Mouse (Mus musculus) midbrain, embryonic 16.5 days (tissue): Measurements from ENCODE around the gene Tfap2a. TPM values are rescaled to one million over a fixed set of nuclear protein-coding genes. Genes with fewer than 3 reads are reported as not detected.

Experiments used
- ATAC-seq: fragments of 200-750 bp; cut with Nextera tagmentation; 2 replicates; pipeline ENCODE4 v1.8.0; 2017; ENCODE audit warnings: moderate TSS enrichment
- H3K27ac ChIP-seq: fragments of 300-500 bp; sonication (generic); 2 replicates; pipeline ENCODE4 v1.5.1; 2014; ENCODE audit warnings: mild to moderate bottlenecking, low read length, mixed read lengths
- H3K27me3 ChIP-seq: fragments of 300-500 bp; sonication (generic); 2 replicates; pipeline ENCODE4 v1.6.1; 2014; ENCODE audit warnings: low read depth, low read length, mixed read lengths; ENCODE audit not compliant: control insufficient read depth, insufficient read depth
- H3K36me3 ChIP-seq: fragments of 300-500 bp; sonication (generic); 2 replicates; pipeline ENCODE4 v1.6.1; 2014; ENCODE audit warnings: mild to moderate bottlenecking, low read length, moderate library complexity, mixed read lengths; ENCODE audit not compliant: control insufficient read depth, insufficient read depth
- H3K4me1 ChIP-seq: fragments of 300-500 bp; sonication (generic); 2 replicates; pipeline ENCODE4 v1.6.1; 2014; ENCODE audit warnings: mild to moderate bottlenecking, low read length, mixed read lengths; ENCODE audit not compliant: control insufficient read depth, insufficient read depth
- H3K4me2 ChIP-seq: fragments of 300-500 bp; sonication (generic); 2 replicates; pipeline ENCODE4 v1.6.1; 2014; ENCODE audit warnings: mild to moderate bottlenecking, low read length, mixed read lengths
- H3K4me3 ChIP-seq: fragments of 300-500 bp; sonication (generic); 2 replicates; pipeline ENCODE4 v1.5.1; 2014; ENCODE audit warnings: low read depth, mild to moderate bottlenecking, low read length, moderate library complexity, mixed read lengths
- H3K9ac ChIP-seq: fragments of 300-500 bp; sonication (generic); 2 replicates; pipeline ENCODE4 v1.6.1; 2014; ENCODE audit warnings: low read depth, low read length, mixed read lengths
- H3K9me3 ChIP-seq: fragments of 300-500 bp; sonication (generic); replicated peaks from 2 replicates; pipeline ENCODE4 v1.6.1; 2014; ENCODE audit warnings: mild to moderate bottlenecking, low read length, mixed read lengths; ENCODE audit not compliant: control insufficient read depth, poor library complexity, severe bottlenecking
- WGBS: fragments of 180-500 bp; shearing (Covaris S2); extraction: QIAGEN DNeasy Blood & Tissue Kit; methylation state at CpG from one replicate; pipeline ENCODE4 v1.1.7; 2014; 5-methylcytosine and 5-hydroxymethylcytosine counted together
- polyA plus RNA-seq: library from polyadenylated mRNA; unstranded; fragments of >200 nt; fragmentation: Nextera tagmentation; extraction: Ambion mirVana; gene quantifications from 2 replicates; pipeline ENCODE4 v1.2.1, GENCODE M21; 2015

Gene Tfap2a
- polyA plus RNA-seq, 1 experiment from 2014 or later = 2.3 TPM

DNA sequence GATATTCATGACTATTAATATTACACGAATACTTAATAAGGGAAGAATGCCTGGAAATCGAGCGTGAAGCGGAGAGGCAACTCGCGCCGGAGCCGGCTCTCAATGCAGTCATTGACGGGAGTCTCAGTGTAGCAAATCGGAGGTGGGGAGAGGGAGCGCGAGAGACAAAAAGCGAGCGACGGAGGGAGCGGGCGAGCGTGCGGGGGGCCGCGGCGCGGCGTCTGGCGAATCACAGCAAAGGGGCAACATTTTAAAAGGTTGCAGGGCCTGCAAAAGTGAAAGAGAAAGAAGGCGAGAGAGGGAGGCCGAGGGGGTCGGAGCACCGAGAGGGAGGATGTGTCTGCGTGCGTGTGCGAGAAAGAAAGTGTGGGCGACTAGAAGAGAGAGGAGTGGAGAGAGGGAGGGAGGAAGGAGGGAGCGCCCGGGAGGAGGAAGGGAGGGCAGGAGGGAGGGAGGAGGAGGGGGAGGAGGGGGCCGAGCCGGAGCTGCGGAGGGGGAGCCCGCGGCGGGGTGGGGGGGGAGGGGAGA lies 7.5 kb downstream of the Tfap2a start:
- H3K9me3 ChIP-seq = no peaks in the 10 kb centered on the region
- H3K9ac ChIP-seq = no peak overlapping the region
- under 1% methylated on average over 32 of the region's 41 CpGs for WGBS
- peak overlapping the region; percentile 35 for H3K4me3 ChIP-seq
- peaks cover 42% of the 10 kb centered on the region for H3K27me3 ChIP-seq
- H3K4me1 ChIP-seq = peaks cover 14% of the 10 kb centered on the region
- H3K27ac ChIP-seq = peak overlapping the region; percentile 77
- H3K36me3 ChIP-seq = no peaks in the 10 kb centered on the region
- H3K4me2 ChIP-seq = peak overlapping the region; percentile 57
- peak; percentile 49; the same call in 1 of the 2 replicates for ATAC-seq

DNA sequence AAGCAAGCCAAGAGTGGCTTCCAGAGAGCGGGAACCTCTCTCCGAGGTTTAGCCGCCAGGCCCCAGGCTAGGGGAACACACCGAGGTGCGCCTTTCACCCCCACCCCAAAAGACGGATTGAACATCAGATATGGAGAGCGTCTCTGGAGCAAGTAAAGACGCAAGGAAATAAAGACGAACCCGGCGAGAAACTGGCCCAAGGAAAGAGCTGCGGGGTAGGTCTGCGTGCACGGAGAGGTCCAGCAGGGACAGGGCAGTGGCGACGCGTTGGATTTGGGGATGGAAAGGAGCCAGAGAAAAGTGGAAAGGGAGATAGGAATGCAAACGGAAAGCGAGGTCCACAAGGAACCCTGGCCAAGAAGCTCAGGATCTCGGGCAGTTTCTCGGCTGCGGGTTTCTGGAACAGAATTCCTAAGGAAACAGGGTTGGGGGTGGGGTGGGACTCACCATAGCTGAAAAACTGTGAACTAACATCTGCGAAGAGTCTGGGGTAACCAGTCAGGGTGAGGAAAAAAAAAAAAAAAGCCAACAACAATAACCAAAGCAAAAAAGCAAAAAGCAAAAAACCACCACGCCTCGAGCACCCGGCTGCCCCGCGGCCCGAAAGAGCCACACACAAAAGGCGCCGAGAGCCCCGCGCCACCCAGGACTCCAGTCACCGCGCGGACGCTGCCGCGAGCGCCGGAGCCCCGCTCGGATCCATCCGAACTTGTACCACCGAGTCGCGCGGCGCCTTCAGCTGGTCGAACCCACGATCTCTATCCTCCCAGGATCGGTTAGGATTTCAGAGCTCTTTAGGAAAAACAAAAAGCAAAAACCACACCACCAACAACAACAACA lies 8.4 kb downstream of the Tfap2a start:
- peak overlapping the region; percentile 56; the same call in 1 of the 2 replicates for H3K9ac ChIP-seq
- peaks cover 13% of the 10 kb centered on the region for H3K4me1 ChIP-seq
- H3K36me3 ChIP-seq = no peaks in the 10 kb centered on the region
- ATAC-seq = no peak
- peak overlapping the region; percentile 39 for H3K4me2 ChIP-seq
- no peaks in the 10 kb centered on the region for H3K9me3 ChIP-seq
- peak overlapping the region; percentile 72 for H3K27ac ChIP-seq
- peaks cover 42% of the 10 kb centered on the region for H3K27me3 ChIP-seq
- WGBS = under 1% methylated on average over 52 of the region's 52 CpGs
- peak overlapping the region; percentile 35 for H3K4me3 ChIP-seq

DNA sequence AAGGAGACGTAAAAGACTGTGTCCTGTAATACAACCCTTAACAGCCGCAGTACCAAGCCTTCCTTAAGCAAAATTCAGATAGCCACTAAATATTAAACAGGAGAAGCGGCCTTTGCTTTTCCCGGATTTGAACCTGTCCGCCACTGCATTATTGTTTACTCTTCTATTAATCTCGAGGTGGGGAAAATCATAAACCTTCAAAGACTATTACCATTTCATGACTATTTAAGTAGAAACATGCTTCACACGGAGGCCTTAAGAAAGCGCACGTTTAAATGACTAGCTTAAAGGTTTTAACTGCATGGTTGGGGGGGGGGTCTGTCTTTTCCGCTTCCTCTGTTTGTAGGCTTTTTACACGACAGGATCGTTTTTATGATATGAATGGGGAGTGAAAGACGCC lies 9.1 kb downstream of the Tfap2a start:
- peak overlapping the region; percentile 72 for H3K27ac ChIP-seq
- H3K36me3 ChIP-seq = no peaks in the 10 kb centered on the region
- H3K27me3 ChIP-seq = peaks cover 41% of the 10 kb centered on the region
- no peak for ATAC-seq
- H3K4me3 ChIP-seq = peak overlapping the region; percentile 35
- H3K4me2 ChIP-seq = peak overlapping the region; percentile 39; the same call in 1 of the 2 replicates
- peaks cover 7% of the 10 kb centered on the region for H3K4me1 ChIP-seq
- no peaks in the 10 kb centered on the region for H3K9me3 ChIP-seq
- H3K9ac ChIP-seq = peak overlapping the region; percentile 45; the same call in 1 of the 2 replicates
- WGBS = under 1% methylated on average over 13 of the region's 13 CpGs

DNA sequence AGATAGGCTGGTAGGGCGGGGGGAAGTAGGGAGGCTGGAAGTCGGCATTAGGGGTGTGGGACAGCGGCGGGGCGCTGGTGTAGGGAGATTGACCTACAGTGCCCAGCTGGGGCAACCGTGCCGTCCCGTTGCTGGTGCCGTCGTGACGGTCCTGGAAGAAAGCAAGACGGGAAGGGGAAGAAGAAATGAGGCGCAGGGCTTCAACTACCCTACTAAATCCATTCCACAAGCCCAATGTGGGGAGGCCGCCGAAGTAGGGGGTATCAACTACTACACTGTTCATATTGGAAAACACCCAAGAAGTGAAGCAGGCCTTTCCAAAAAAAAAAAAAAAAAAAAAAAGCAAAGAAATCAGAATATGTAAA lies 9.6 kb downstream of the Tfap2a start:
- Histone ChIP-seq H3K9ac (peak overlapping the region; percentile 21), H3K27me3 (peaks cover 41% of the 10 kb centered on the region), H3K4me2 (peak overlapping the region; percentile 29)

DNA sequence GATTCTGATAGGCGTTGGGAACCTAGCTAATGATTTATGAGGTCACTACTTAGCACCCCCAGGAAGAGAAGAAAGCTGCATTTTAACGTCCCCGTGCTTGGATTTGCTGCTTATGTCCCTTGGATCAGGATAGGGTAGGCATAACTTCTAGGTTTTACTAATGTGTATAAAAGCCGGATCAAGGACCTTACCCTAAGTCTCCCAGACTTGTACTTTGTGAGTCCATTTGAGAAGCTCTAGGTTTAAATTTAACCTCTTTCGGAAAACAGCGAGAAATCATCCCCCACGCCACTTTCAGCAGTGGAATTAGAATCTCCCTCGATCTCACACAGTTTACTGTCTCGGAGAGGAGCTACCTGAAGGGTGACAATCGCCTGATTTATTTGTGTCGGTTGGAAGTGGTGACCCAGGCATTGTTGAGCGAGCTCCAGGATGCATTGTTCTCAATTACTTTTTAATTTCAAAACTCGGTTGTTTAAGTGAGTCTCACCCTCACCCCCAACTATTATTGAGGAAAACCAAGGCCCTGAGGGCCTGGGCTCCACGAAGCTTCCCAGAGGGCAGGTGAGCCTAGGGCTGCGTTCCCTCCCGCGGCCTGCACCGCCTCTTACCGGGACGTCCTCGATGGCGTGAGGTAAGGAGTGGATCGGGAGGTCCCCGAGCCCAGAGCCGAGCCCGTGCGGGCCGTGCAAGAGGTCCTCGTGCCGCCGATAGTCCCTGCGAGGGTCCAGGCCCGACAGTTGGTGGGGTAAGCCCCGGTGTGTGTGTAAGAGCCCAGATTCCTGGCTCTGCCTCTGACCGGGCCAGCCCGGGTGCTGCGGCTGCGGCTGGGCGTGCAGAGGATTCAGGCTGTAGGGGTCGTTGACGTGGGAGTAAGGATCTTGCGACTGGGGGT lies 10.2 kb downstream of the Tfap2a start:
- Histone ChIP-seq H3K4me3 (peak overlapping the region; percentile 35), H3K9ac (peak overlapping the region; percentile 21), H3K4me2 (peak overlapping the region; percentile 29), H3K4me1 (no peaks in the 10 kb centered on the region; the same call in 1 of the 2 replicates), H3K9me3 (no peaks in the 10 kb centered on the region), H3K36me3 (no peaks in the 10 kb centered on the region), H3K27me3 (peaks cover 36% of the 10 kb centered on the region), H3K27ac (peak overlapping the region; percentile 67)
- 1% methylated on average over 42 of the region's 42 CpGs for WGBS
- ATAC-seq = no peak

More for the DNA sequence above, 9.6 kb downstream of the Tfap2a start:
- Histone ChIP-seq H3K4me3 (peak overlapping the region; percentile 35), H3K27ac (peak overlapping the region; percentile 67), H3K4me1 (peaks cover 4% of the 10 kb centered on the region), H3K36me3 (no peaks in the 10 kb centered on the region), H3K9me3 (no peaks in the 10 kb centered on the region)
- 2% methylated on average over 15 of the region's 15 CpGs for WGBS
- ATAC-seq = no peak

DNA sequence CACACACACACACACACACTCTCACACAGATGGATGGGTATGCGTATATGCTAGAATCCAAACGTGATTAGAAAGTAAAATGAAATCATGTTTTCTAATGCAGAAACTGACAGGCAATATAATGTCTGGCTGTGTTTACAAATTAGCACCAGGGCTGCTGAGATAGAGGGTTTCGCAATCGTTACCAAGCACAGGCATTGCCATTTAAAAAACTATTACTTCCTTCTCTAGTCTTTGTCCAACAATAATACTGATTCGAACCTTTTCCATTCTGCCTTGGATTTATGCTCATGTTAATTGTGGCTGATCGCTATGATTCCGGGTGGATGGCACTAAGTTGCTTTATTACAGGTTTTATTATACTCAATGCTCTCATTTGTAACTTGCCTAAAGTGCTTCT lies 12.3 kb downstream of the Tfap2a start:
- no peaks in the 10 kb centered on the region for H3K9me3 ChIP-seq
- no peaks in the 10 kb centered on the region for H3K36me3 ChIP-seq
- no peak overlapping the region for H3K4me3 ChIP-seq
- H3K4me1 ChIP-seq = peaks cover 5% of the 10 kb centered on the region
- no peak overlapping the region for H3K27ac ChIP-seq
- peak overlapping the region; percentile 25 for H3K4me2 ChIP-seq
- WGBS = 7% methylated on average over 7 of the region's 7 CpGs
- no peak for ATAC-seq
- H3K27me3 ChIP-seq = peaks cover 34% of the 10 kb centered on the region
- H3K9ac ChIP-seq = no peak overlapping the region

DNA sequence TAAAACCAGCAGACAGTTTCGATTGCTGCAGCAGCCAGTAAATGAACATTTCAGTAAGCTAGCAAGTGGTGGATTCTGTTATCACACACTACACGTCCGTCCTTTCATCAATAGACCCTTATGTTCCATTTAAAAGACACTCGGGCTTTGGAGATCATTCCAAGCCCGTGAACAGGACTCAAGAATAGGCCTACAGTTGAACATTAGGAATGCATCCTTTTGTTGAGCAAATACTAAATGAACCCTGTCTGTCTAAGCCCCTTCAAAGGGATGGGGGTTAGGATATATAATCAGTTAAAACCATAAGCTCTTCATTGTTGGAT lies 14.6 kb downstream of the Tfap2a start:
- H3K27ac ChIP-seq = no peak overlapping the region
- ATAC-seq = no peak

DNA sequence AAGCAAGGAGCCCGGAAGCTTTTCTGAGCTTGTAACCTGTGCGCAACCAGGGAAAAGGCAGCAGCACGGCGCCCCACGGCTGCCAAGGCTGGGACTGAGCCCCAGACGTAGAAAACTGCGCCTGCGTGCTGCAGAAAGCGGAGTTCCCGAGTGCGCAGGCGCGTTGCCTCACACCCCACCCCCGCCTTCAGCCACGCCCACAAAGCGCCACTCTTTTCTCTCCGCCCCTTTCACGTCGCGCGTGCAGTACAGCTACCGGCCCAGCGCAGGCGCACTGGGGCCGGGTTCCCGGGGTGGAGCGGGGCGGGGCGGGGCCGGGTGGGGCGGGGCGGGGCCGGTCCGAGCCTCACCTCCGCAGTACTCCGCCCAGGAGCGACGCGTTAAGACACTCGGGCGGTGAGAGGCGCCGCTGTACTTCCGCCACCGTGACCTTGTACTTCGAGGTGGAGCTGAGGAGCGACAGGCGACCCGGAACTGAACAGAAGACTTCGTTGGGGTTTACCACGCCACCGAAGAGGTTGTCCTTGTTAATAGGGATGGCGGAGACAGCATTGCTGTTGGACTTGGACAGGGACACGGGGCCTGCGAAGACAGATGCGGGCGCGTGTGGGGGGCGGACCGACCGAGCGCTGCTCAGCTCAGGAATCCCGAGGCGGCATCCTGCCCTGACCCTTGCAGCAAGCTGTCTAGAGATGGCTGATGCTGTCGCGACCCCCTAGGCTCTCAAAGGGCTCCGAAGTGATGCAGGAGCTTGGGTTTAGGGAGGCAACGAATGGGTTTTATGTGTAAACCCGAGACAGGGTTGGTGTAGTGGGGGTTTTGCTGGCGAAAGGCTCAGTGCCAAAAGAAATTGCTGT lies 15.2 kb downstream of the Tfap2a start:
- Histone ChIP-seq H3K4me2 (peak overlapping the region; percentile 73), H3K36me3 (no peaks in the 10 kb centered on the region), H3K9me3 (no peaks in the 10 kb centered on the region), H3K27ac (peak overlapping the region; percentile 35), H3K4me1 (peaks cover 5% of the 10 kb centered on the region), H3K4me3 (peak overlapping the region; percentile 54), H3K9ac (peak overlapping the region; percentile 10), H3K27me3 (peaks cover 56% of the 10 kb centered on the region)
- peak; percentile 97 for ATAC-seq
- under 1% methylated on average over 62 of the region's 70 CpGs for WGBS

More for the DNA sequence above, 14.6 kb downstream of the Tfap2a start:
- H3K36me3 ChIP-seq = no peaks in the 10 kb centered on the region
- H3K9ac ChIP-seq = no peak overlapping the region
- H3K27me3 ChIP-seq = peaks cover 55% of the 10 kb centered on the region
- H3K4me3 ChIP-seq = peak overlapping the region; percentile 54
- H3K9me3 ChIP-seq = no peaks in the 10 kb centered on the region
- 9% methylated on average over 5 of the region's 5 CpGs for WGBS
- H3K4me1 ChIP-seq = peaks cover 5% of the 10 kb centered on the region
- H3K4me2 ChIP-seq = peak overlapping the region; percentile 73
